Mouse (Mus musculus): ENCODE measurements at regions not wholly inside any gene's neighbourhood (a gene's known extent, or its start where the extent isn't known, plus 50 kb on each side); places are given as distances from the start of the nearest gene placed in this dataset.
A peak's percentile ranks its signal among the peaks of the same experiment; 100 is the strongest.

- no peak for ATAC-seq
Observed at GRCm38 (mm10) chr10:66941974-66942373, 154.0 kb upstream of the Jmjd1c start.

GRCm38 (mm10) chr10:66943875-66944274, 152.1 kb upstream of the Jmjd1c start:
- ATAC-seq = no peak

- no peak for ATAC-seq
Observed at GRCm38 (mm10) chr10:66946161-66946560, 149.8 kb upstream of the Jmjd1c start.

- ATAC-seq = no peak
Observed at GRCm38 (mm10) chr10:66948329-66948728, 147.6 kb upstream of the Jmjd1c start.

- no peak for ATAC-seq
Observed at GRCm38 (mm10) chr10:66950441-66950840, 145.5 kb upstream of the Jmjd1c start.

GRCm38 (mm10) chr10:66951231-66951822, 144.6 kb upstream of the Jmjd1c start:
- no peak for ATAC-seq

GRCm38 (mm10) chr10:66951935-66952334, 144.0 kb upstream of the Jmjd1c start:
- no peak for ATAC-seq

GRCm38 (mm10) chr10:66953248-66953975, 142.5 kb upstream of the Jmjd1c start:
- peak; percentile 90 for ATAC-seq

- peak; percentile 2 for ATAC-seq
Observed at GRCm38 (mm10) chr10:66953976-66954505, 141.9 kb upstream of the Jmjd1c start.

GRCm38 (mm10) chr10:66955430-66955829, 140.5 kb upstream of the Jmjd1c start:
- ATAC-seq = no peak

- peak; percentile 17 for ATAC-seq
Observed at GRCm38 (mm10) chr10:66956619-66957018, 139.3 kb upstream of the Jmjd1c start.

- no peak for ATAC-seq
Observed at GRCm38 (mm10) chr10:66957373-66957772, 138.6 kb upstream of the Jmjd1c start.
